Mouse (Mus musculus) kidney, postnatal 0 days (tissue): Measurements from ENCODE around the gene Gm13694. TPM values are rescaled to one million over a fixed set of nuclear protein-coding genes. Genes with fewer than 3 reads are reported as not detected.
"Not testable (repeated sequence)": the region's sequence is repeated elsewhere in the genome, so short reads cannot be mapped to it uniquely, and the experiment has no call there.

Experiments used
- ATAC-seq: fragments of 200-750 bp; cut with Nextera tagmentation; replicated peaks from 2 replicates; pipeline ENCODE4 v1.8.0; 2017; ENCODE audit warnings: low read depth, moderate number of reproducible peaks, moderate TSS enrichment, moderate library complexity; ENCODE audit not compliant: low FRiP score
- DNase-seq: peaks from one replicate; pipeline ENCODE4 v3.0.0-alpha.2; 2016; ENCODE audit warnings: low spot score
- H3K27ac ChIP-seq: fragments of 300-500 bp; sonication (generic); 2 replicates; pipeline ENCODE4 v1.5.1; 2014; ENCODE audit warnings: mild to moderate bottlenecking
- H3K27me3 ChIP-seq: fragments of 300-500 bp; sonication (generic); 2 replicates; pipeline ENCODE4 v1.6.1; 2014; ENCODE audit warnings: low read length, mixed read lengths; ENCODE audit not compliant: insufficient read depth
- H3K36me3 ChIP-seq: fragments of 300-500 bp; sonication (generic); 2 replicates; pipeline ENCODE4 v1.6.1; 2014; ENCODE audit warnings: low read length, mixed read lengths; ENCODE audit not compliant: insufficient read depth
- H3K4me1 ChIP-seq: fragments of 300-500 bp; sonication (generic); replicated peaks from 2 replicates; pipeline ENCODE4 v1.6.1; 2014; ENCODE audit warnings: antibody characterized with exemption, low read length, mixed read lengths; ENCODE audit not compliant: insufficient read depth
- H3K4me2 ChIP-seq: fragments of 300-500 bp; sonication (generic); 2 replicates; pipeline ENCODE4 v1.6.1; 2014; ENCODE audit warnings: mild to moderate bottlenecking, low read length, moderate library complexity, mixed read lengths
- H3K4me3 ChIP-seq: fragments of 300-500 bp; sonication (generic); replicated peaks from 2 replicates; pipeline ENCODE4 v1.5.1; 2014; ENCODE audit warnings: low read depth, low read length
- H3K9ac ChIP-seq: fragments of 300-500 bp; sonication (generic); 2 replicates; pipeline ENCODE4 v1.6.1; 2014; ENCODE audit warnings: low read depth, low read length
- H3K9me3 ChIP-seq: fragments of 300-500 bp; sonication (generic); replicated peaks from 2 replicates; pipeline ENCODE4 v1.6.1; 2016; ENCODE audit warnings: low read length, inconsistent platforms, mixed read lengths
- CTCF ChIP-seq: IDR thresholded peaks from 2 replicates; pipeline ENCODE4 v1.5.1; 2016; ENCODE audit warnings: antibody characterized with exemption, low read depth, mild to moderate bottlenecking, moderate library complexity
- WGBS: fragments of 180-500 bp; shearing (Covaris S2); extraction: QIAGEN DNeasy Blood & Tissue Kit; methylation state at CpG from one replicate; pipeline ENCODE4 v1.1.7; 2014; 5-methylcytosine and 5-hydroxymethylcytosine counted together
- polyA plus RNA-seq: library from polyadenylated mRNA; unstranded; fragments of >200 nt; fragmentation: Nextera tagmentation; extraction: Ambion mirVana; gene quantifications from 2 replicates; pipeline ENCODE4 v1.2.1, GENCODE M21; 2015

The Gm13694 gene
- polyA plus RNA-seq, 1 experiment from 2014 or later, result not detected

DNA sequence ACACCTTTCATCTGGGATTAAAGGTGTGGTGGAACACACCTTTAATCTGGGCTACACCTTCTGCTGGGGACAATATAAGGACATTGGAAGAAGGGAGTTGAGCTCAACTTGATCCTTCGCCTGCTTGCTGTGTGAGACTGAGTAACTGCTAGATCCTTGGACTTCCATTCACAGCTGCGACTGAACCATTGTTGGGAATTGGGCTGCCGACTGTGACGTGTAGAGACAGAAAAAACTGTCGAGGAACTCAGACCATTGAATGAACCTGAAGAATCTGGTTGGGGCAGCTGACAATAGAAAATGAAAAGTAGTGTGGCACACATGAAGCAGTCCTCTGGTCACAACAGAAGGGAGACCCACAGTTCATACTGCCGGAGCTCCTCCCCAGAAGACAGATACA is 5.7 kb downstream of the Gm13694 start, which contains the start of gene Gm13697:
TSS of gene Gm13697 (plus strand) at position 301 of the 400 bp plus-strand sequence.
- not testable (repeated sequence) for ATAC-seq, H3K9ac ChIP-seq, H3K4me1 ChIP-seq, H3K4me3 ChIP-seq, H3K27ac ChIP-seq, H3K4me2 ChIP-seq, H3K27me3 ChIP-seq, H3K36me3 ChIP-seq, H3K9me3 ChIP-seq, DNase-seq
- WGBS, result no CpG with 5 or more reads among the region's 6 CpGs

DNA sequence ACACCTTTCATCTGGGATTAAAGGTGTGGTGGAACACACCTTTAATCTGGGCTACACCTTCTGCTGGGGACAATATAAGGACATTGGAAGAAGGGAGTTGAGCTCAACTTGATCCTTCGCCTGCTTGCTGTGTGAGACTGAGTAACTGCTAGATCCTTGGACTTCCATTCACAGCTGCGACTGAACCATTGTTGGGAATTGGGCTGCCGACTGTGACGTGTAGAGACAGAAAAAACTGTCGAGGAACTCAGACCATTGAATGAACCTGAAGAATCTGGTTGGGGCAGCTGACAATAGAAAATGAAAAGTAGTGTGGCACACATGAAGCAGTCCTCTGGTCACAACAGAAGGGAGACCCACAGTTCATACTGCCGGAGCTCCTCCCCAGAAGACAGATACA is 11.5 kb downstream of the Gm13694 start, which contains the start of gene Gm13691:
TSS of gene Gm13691 (plus strand) at position 301 of the 400 bp plus-strand sequence.
- not testable (repeated sequence) for ATAC-seq, H3K9ac ChIP-seq, H3K27me3 ChIP-seq, H3K4me1 ChIP-seq, H3K9me3 ChIP-seq, H3K27ac ChIP-seq, DNase-seq, H3K4me3 ChIP-seq, H3K36me3 ChIP-seq, H3K4me2 ChIP-seq
- no CpG with 5 or more reads among the region's 6 CpGs for WGBS

DNA sequence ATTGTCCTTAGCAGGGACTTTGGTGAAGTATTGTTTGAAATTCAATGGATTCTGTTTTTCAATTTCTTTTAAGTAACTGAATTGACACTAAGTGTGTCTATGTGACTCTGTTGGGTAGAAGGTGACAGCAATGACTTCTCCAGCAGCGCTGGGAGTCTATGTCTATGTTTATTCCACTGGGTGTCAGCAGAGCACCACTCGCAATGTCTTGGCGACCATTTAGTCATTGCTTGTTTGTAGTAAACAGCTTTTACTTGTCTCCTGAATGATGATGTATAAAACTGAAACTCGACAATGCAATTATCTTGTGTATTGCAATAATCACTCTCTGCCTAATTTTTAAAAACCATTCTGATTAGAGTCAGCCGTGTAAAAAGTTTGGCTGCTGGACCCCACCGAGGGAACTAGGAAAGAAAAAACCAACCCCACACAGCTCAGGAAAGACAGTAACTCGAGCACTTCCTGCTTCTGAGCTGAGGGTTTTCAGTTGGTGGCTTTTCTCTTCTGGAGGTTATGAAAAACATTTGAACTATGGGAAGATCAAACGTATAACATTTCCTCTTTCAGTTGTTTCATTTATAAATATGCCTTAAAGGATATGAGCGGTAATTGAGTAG is 15.0 kb downstream of the Gm13694 start:
- H3K36me3 ChIP-seq, ATAC-seq, H3K9ac ChIP-seq, H3K4me3 ChIP-seq, H3K27me3 ChIP-seq, H3K4me1 ChIP-seq, H3K9me3 ChIP-seq, H3K4me2 ChIP-seq: not testable (repeated sequence)
- DNase-seq, result peak; percentile 87
- H3K27ac ChIP-seq, result peak overlapping the region; percentile 65; the same call in 1 of the 2 replicates
- 16% methylated on average over 7 of the region's 9 CpGs for WGBS

DNA sequence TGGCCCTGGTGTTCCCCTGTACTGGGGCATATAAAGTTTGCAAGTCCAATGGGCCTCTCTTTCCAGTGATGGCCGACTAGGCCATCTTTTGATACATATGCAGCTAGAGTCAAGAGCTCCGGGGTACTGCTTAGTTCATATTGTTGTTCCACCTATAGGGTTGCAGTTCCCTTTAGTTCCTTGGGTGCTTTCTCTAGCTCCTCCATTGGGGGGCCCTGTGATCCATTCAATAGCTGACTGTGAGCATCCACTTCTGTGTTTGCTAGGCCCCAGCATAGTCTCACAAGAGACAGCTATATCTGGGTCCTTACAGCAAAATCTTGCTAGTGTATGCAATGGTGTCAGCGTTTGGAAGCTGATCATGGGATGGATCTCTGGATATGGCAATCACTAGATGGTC is 15.8 kb downstream of the Gm13694 start:
- no CpG with 5 or more reads among the region's 3 CpGs for WGBS
- not testable (repeated sequence) for H3K9me3 ChIP-seq, ATAC-seq, DNase-seq, H3K36me3 ChIP-seq, H3K9ac ChIP-seq, H3K27me3 ChIP-seq, H3K4me1 ChIP-seq, H3K4me2 ChIP-seq, H3K4me3 ChIP-seq, H3K27ac ChIP-seq

DNA sequence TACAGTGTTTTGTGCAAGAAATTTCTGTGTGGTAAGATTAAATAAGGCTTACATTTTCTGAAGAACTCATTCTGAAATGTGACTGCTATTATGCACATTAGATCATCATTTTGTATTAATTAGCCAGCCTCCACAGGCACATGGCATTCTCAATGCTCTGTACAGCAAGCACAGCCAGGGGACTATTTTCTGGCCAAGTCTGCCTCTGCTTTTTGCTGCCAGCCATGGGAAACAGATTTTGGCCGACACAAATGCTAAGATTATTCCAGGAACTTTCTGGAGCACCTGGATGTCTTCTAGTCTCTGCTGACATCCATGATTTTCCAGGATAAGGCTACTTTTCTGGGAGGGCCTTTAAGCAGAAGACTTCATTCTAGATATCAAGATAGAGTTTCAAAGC is 30.2 kb downstream of the Gm13694 start:
- H3K9me3 ChIP-seq, result no peaks in the 10 kb centered on the region
- H3K27me3 ChIP-seq, result no peaks in the 10 kb centered on the region
- 31% methylated on average over 1 of the region's 1 CpGs for WGBS
- no peaks in the 10 kb centered on the region for H3K4me1 ChIP-seq
- no peak overlapping the region for H3K4me2 ChIP-seq
- H3K27ac ChIP-seq, result no peak overlapping the region
- no peak overlapping the region for H3K9ac ChIP-seq
- no peak overlapping the region for H3K4me3 ChIP-seq
- ATAC-seq (no peak), DNase-seq (no peak)
- no peaks in the 10 kb centered on the region for H3K36me3 ChIP-seq
- TF ChIP-seq CTCF, result no peak

DNA sequence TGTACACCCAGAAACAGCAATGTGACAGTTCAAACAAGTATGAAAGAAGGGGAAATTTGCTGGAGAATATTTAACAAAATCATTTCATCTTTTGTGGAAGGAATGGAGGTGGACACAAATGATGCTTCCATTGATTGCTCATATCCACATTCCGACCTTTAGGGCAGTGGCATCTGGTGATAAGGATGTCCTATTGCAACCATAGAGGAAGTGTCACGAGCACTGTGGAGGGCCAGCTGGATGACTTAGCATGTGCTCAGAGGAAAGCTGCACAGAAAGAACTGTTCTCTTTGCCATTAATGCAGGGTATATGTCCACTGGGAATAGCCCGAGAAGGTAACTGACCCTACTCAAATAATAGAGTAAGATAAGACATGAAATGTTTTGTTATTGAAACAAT is 31.1 kb downstream of the Gm13694 start:
- Histone ChIP-seq H3K9me3 (no peaks in the 10 kb centered on the region), H3K4me1 (no peaks in the 10 kb centered on the region), H3K27ac (no peak overlapping the region), H3K4me3 (no peak overlapping the region), H3K36me3 (no peaks in the 10 kb centered on the region), H3K4me2 (no peak overlapping the region), H3K9ac (no peak overlapping the region), H3K27me3 (no peaks in the 10 kb centered on the region)
- no peak for ATAC-seq
- no peak for DNase-seq
- TF ChIP-seq CTCF, result no peak
- 67% methylated on average over 3 of the region's 3 CpGs for WGBS

DNA sequence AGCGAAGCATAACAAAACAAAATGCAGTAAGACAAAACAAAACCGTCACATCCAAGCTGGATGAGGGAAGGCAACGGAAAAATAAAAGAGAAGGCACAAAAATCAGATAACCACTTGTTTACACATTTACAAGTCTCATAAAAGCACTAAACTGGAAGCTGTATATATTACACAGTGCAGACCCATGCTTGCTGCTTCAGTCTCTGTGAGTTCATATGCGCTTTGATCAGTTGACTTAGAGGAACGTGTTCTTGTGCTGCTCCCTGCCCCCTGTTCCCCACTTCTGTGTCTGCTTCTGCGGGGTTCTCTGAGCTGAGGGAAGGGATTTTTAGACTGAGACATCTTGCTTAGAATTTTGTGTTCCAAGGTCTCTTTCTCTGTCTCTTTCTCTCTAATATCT is 35.8 kb downstream of the Gm13694 start:
- TF ChIP-seq CTCF, result no peak
- Histone ChIP-seq H3K4me1 (no peaks in the 10 kb centered on the region), H3K9ac (no peak overlapping the region), H3K4me3 (no peak overlapping the region), H3K27me3 (no peaks in the 10 kb centered on the region), H3K9me3 (no peaks in the 10 kb centered on the region), H3K36me3 (no peaks in the 10 kb centered on the region), H3K4me2 (no peak overlapping the region), H3K27ac (no peak overlapping the region)
- 59% methylated on average over 6 of the region's 6 CpGs for WGBS
- ATAC-seq (no peak), DNase-seq (no peak)

DNA sequence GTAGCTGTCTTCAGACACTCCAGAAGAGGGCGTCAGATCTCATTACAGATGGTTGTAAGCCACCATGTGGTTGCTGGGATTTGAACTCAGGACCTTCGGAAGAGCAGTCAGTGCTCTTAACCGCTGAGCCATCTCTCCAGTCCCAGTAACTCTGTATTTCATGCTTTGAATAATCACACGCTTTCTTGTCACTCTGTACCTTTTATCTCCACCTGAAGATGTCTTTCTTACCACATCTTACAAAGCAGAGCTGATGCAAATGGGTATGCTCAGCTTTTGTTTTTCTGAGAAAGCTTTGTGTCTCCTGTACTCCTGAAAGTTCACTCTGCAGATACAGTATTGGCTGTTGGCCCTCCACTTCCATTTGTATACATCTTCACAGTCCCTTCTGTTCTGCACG is 37.6 kb downstream of the Gm13694 start:
- H3K4me3 ChIP-seq, H3K27ac ChIP-seq, DNase-seq, H3K4me2 ChIP-seq, ATAC-seq, H3K9ac ChIP-seq, H3K4me1 ChIP-seq, H3K9me3 ChIP-seq, H3K27me3 ChIP-seq, H3K36me3 ChIP-seq: not testable (repeated sequence)
- 65% methylated on average over 5 of the region's 5 CpGs for WGBS
